Mouse (Mus musculus): ENCODE data around the gene Tmem63a. TPM values are rescaled to one million over a fixed set of nuclear protein-coding genes. Genes with fewer than 3 reads are reported as not detected.

Tmem63a gene
- polyA plus RNA-seq, 1 experiment from 2014 or later, result 2.0 TPM

- Histone ChIP-seq H3K9me3 (no peaks in the 10 kb centered on the region), H3K4me3 (no peak overlapping the region), H3K9ac (no peak overlapping the region), H3K27me3 (peaks cover 8% of the 10 kb centered on the region; the same call in 1 of the 2 replicates), H3K36me3 (no peaks in the 10 kb centered on the region), H3K4me2 (0 out of 2 replicates have a peak overlapping the region, but pooled peaks have one; percentile 97), H3K4me1 (replicated peaks) (peaks cover 29% of the 10 kb centered on the region), H3K27ac (replicated peaks) (no peak overlapping the region)
- no peak for ATAC-seq (ENCODE audit: low read depth)
These were observed 73.4 kb downstream of the Tmem63a start for GRCm38 (mm10) chr1:181015558-181015957.

GRCm38 (mm10) chr1:181016045-181016444 lies 73.9 kb downstream of the Tmem63a start:
- no peaks in the 10 kb centered on the region for H3K9me3 ChIP-seq
- no peak for ATAC-seq (ENCODE audit: low read depth)
- H3K4me2 ChIP-seq, result peak overlapping the region; percentile 97
- peaks cover 29% of the 10 kb centered on the region for H3K4me1 ChIP-seq (replicated peaks)
- 86% methylated on average over 4 of the region's 4 CpGs for WGBS
- H3K27ac ChIP-seq (replicated peaks), result no peak overlapping the region
- no peak overlapping the region for H3K4me3 ChIP-seq
- no peaks in the 10 kb centered on the region for H3K36me3 ChIP-seq
- H3K27me3 ChIP-seq, result peaks cover 8% of the 10 kb centered on the region; the same call in 1 of the 2 replicates
- peak overlapping the region; percentile 61; the same call in 1 of the 2 replicates for H3K9ac ChIP-seq

- no peak overlapping the region for H3K27ac ChIP-seq (replicated peaks)
- H3K4me3 ChIP-seq, result peak overlapping the region; percentile 46
- peaks cover 8% of the 10 kb centered on the region; the same call in 1 of the 2 replicates for H3K27me3 ChIP-seq
- H3K4me2 ChIP-seq, result peak overlapping the region; percentile 97
- peak overlapping the region; percentile 61 for H3K9ac ChIP-seq
- WGBS, result 5% methylated on average over 21 of the region's 21 CpGs
- no peaks in the 10 kb centered on the region for H3K9me3 ChIP-seq
- no peaks in the 10 kb centered on the region for H3K36me3 ChIP-seq
- ATAC-seq (ENCODE audit: low read depth), result peak; percentile 61
- H3K4me1 ChIP-seq (replicated peaks), result peaks cover 29% of the 10 kb centered on the region
These were observed 74.5 kb downstream of the Tmem63a start for GRCm38 (mm10) chr1:181016532-181017131.

GRCm38 (mm10) chr1:181017212-181017711 lies 75.1 kb downstream of the Tmem63a start:
- Histone ChIP-seq H3K27ac (replicated peaks) (no peak overlapping the region), H3K27me3 (peaks cover 8% of the 10 kb centered on the region; the same call in 1 of the 2 replicates), H3K4me3 (peak overlapping the region; percentile 46), H3K9me3 (no peaks in the 10 kb centered on the region), H3K9ac (peak overlapping the region; percentile 61), H3K4me2 (peak overlapping the region; percentile 97), H3K4me1 (replicated peaks) (peaks cover 29% of the 10 kb centered on the region), H3K36me3 (no peaks in the 10 kb centered on the region)
- WGBS, result under 1% methylated on average over 22 of the region's 22 CpGs
- ATAC-seq (ENCODE audit: low read depth), result peak; percentile 84

GRCm38 (mm10) chr1:181017890-181018420 lies 75.8 kb downstream of the Tmem63a start:
- ATAC-seq (ENCODE audit: low read depth), result no peak
- Histone ChIP-seq H3K36me3 (no peaks in the 10 kb centered on the region), H3K9ac (no peak overlapping the region), H3K4me2 (no peak overlapping the region), H3K4me1 (replicated peaks) (peaks cover 29% of the 10 kb centered on the region), H3K9me3 (no peaks in the 10 kb centered on the region), H3K27ac (replicated peaks) (no peak overlapping the region), H3K4me3 (no peak overlapping the region), H3K27me3 (peaks cover 8% of the 10 kb centered on the region; the same call in 1 of the 2 replicates)
- 79% methylated on average over 13 of the region's 13 CpGs for WGBS

- WGBS, result 56% methylated on average over 5 of the region's 5 CpGs
- Histone ChIP-seq H3K4me2 (no peak within 1 kb of the TSS), H3K27me3 (peaks cover 8% of the 10 kb centered on the region; the same call in 1 of the 2 replicates), H3K36me3 (no peaks in the 10 kb centered on the region), H3K9me3 (no peaks in the 10 kb centered on the region), H3K9ac (no peak within 1 kb of the TSS), H3K4me1 (replicated peaks) (peaks cover 19% of the 10 kb centered on the region), H3K4me3 (no peak within 1 kb of the TSS), H3K27ac (replicated peaks) (peak within 1 kb of the TSS; percentile 29; the same call in 1 of the 2 replicates)
- no peak for ATAC-seq (ENCODE audit: low read depth)
These were observed 78.8 kb downstream of the Tmem63a start, which contains the start of gene Ephx1 for GRCm38 (mm10) chr1:181020756-181021487. Gene Ephx1 (minus strand): TSS chr1:181020904.

GRCm38 (mm10) chr1:181021488-181021865 lies 79.3 kb downstream of the Tmem63a start:
- Histone ChIP-seq H3K4me3 (no peak overlapping the region), H3K9me3 (no peaks in the 10 kb centered on the region), H3K4me2 (no peak overlapping the region), H3K4me1 (replicated peaks) (peaks cover 13% of the 10 kb centered on the region), H3K27ac (replicated peaks) (peak overlapping the region; percentile 29; the same call in 1 of the 2 replicates), H3K27me3 (peaks cover 8% of the 10 kb centered on the region; the same call in 1 of the 2 replicates), H3K9ac (no peak overlapping the region), H3K36me3 (no peaks in the 10 kb centered on the region)
- WGBS, result 48% methylated on average over 7 of the region's 7 CpGs
- no peak for ATAC-seq (ENCODE audit: low read depth)

- H3K4me3 ChIP-seq, result no peak overlapping the region
- no peaks in the 10 kb centered on the region for H3K9me3 ChIP-seq
- H3K27me3 ChIP-seq, result peaks cover 8% of the 10 kb centered on the region; the same call in 1 of the 2 replicates
- no peak for ATAC-seq (ENCODE audit: low read depth)
- no peak overlapping the region for H3K4me2 ChIP-seq
- 19% methylated on average over 1 of the region's 1 CpGs for WGBS
- no peaks in the 10 kb centered on the region for H3K36me3 ChIP-seq
- H3K9ac ChIP-seq, result no peak overlapping the region
- peaks cover 6% of the 10 kb centered on the region for H3K4me1 ChIP-seq (replicated peaks)
- H3K27ac ChIP-seq (replicated peaks), result no peak overlapping the region
These were observed 80.1 kb downstream of the Tmem63a start for GRCm38 (mm10) chr1:181022265-181022664.

Other genes with a start within 250 kb of the Tmem63a start
- not detected in 2 replicates for gene Mixl1, start 245.3 kb upstream of the Tmem63a start, polyA plus RNA-seq (2015; fragmentation: Nextera tagmentation; extraction: Ambion mirVana)
- gene Acbd3, start 216.3 kb upstream of the Tmem63a start, polyA plus RNA-seq (2015; fragmentation: Nextera tagmentation; extraction: Ambion mirVana), result 25.6 and 26.8 TPM in 2 replicates
- 3,608 and 3,867 TPM in 2 replicates for gene H3f3a, start 128.4 kb upstream of the Tmem63a start, polyA plus RNA-seq (2015; fragmentation: Nextera tagmentation; extraction: Ambion mirVana)
- 25.7 and 33.7 TPM in 2 replicates for gene Sde2, start 91.2 kb upstream of the Tmem63a start, polyA plus RNA-seq (2015; fragmentation: Nextera tagmentation; extraction: Ambion mirVana)
- 0.15 TPM in 1 of 2 replicates, not detected in the other for gene Lefty2, start 49.2 kb upstream of the Tmem63a start, polyA plus RNA-seq (2015; fragmentation: Nextera tagmentation; extraction: Ambion mirVana)
- 72.2 and 73.4 TPM in 2 replicates for gene Pycr2, start 38.1 kb upstream of the Tmem63a start, polyA plus RNA-seq (2015; fragmentation: Nextera tagmentation; extraction: Ambion mirVana)
- gene Lefty1, start 7.3 kb upstream of the Tmem63a start, polyA plus RNA-seq (2015; fragmentation: Nextera tagmentation; extraction: Ambion mirVana), result 0.49 TPM in 1 of 2 replicates, not detected in the other
- 4.8 and 6.0 TPM in 2 replicates for gene Ephx1, start 78.6 kb downstream of the Tmem63a start, polyA plus RNA-seq (2015; fragmentation: Nextera tagmentation; extraction: Ambion mirVana)
- gene 9130409I23Rik, start 108.9 kb downstream of the Tmem63a start, polyA plus RNA-seq (2015; fragmentation: Nextera tagmentation; extraction: Ambion mirVana), result not detected in 2 replicates
- 38.8 and 40.4 TPM in 2 replicates for gene Nvl, start 201.9 kb downstream of the Tmem63a start, polyA plus RNA-seq (2015; fragmentation: Nextera tagmentation; extraction: Ambion mirVana)
- 61.0 and 65.5 TPM in 2 replicates for gene Cnih4, start 202.3 kb downstream of the Tmem63a start, polyA plus RNA-seq (2015; fragmentation: Nextera tagmentation; extraction: Ambion mirVana)

Data from neural tube, embryonic 13.5 days (tissue).